Mouse (Mus musculus): ENCODE measurements around the gene Arhgef39.
A peak's percentile ranks its signal among the peaks of the same experiment; 100 is the strongest.
"Not testable (repeated sequence)": the region's sequence is repeated elsewhere in the genome, so short reads cannot be mapped to it uniquely, and the experiment has no call there.

The Arhgef39 gene

GRCm38 (mm10) chr4:43493186-43493845 is 6.2 kb downstream of the Arhgef39 start:
- Histone ChIP-seq H3K36me3 (ENCODE audit: insufficient read depth, low read length) (peaks cover 37% of the 10 kb centered on the region), H3K9me3 (ENCODE audit: low read length) (no peaks in the 10 kb centered on the region)
- no peak for TF ChIP-seq POU5F1 (IDR thresholded peaks at IDR 0.05; ENCODE audit: borderline replicate concordance, low read length)
- TF ChIP-seq CTCF (conservative IDR thresholded peaks at IDR 0.05; ENCODE audit: low read length), result no peak
- TF ChIP-seq NANOG (IDR thresholded peaks at IDR 0.05; ENCODE audit: borderline replicate concordance, low read length), result no peak

GRCm38 (mm10) chr4:43492821-43493185 is 6.7 kb downstream of the Arhgef39 start, which contains the start of gene Ccdc107:
Ccdc107 (plus strand) TSS chr4:43492900.
- Histone ChIP-seq H3K36me3 (ENCODE audit: insufficient read depth, low read length) (peaks cover 32% of the 10 kb centered on the region), H3K4me1 (replicated peaks; ENCODE audit: low read depth, low read length) (peaks cover 46% of the 10 kb centered on the region), H3K4me3 (replicated peaks; ENCODE audit: low read length) (peak within 1 kb of the TSS; percentile 92), H3K9me3 (ENCODE audit: low read length) (no peaks in the 10 kb centered on the region), H3K27me3 (ENCODE audit: insufficient read depth, low read length) (0 out of 2 replicates have a peak, but pooled peaks cover 6% of the 10 kb centered on the region)
- TF ChIP-seq CTCF (conservative IDR thresholded peaks at IDR 0.05; ENCODE audit: low read length) (no peak), POU5F1 (IDR thresholded peaks at IDR 0.05; ENCODE audit: borderline replicate concordance, low read length) (no peak), NANOG (IDR thresholded peaks at IDR 0.05; ENCODE audit: borderline replicate concordance, low read length) (no peak)

More at GRCm38 (mm10) chr4:43493186-43493845, 6.2 kb downstream of the Arhgef39 start:
- Histone ChIP-seq H3K4me3 (replicated peaks; ENCODE audit: low read length) (peak overlapping the region; percentile 92), H3K4me1 (replicated peaks; ENCODE audit: low read depth, low read length) (peaks cover 51% of the 10 kb centered on the region), H3K27me3 (ENCODE audit: insufficient read depth, low read length) (peaks cover 9% of the 10 kb centered on the region; the same call in 1 of the 2 replicates)

- Histone ChIP-seq H3K9me3 (ENCODE audit: low read length) (no peaks in the 10 kb centered on the region), H3K4me3 (replicated peaks; ENCODE audit: low read length) (peak overlapping the region; percentile 58), H3K36me3 (ENCODE audit: insufficient read depth, low read length) (peaks cover 27% of the 10 kb centered on the region), H3K27me3 (ENCODE audit: insufficient read depth, low read length) (0 out of 2 replicates have a peak, but pooled peaks cover 6% of the 10 kb centered on the region), H3K4me1 (replicated peaks; ENCODE audit: low read depth, low read length) (peaks cover 40% of the 10 kb centered on the region)
- TF ChIP-seq CTCF (conservative IDR thresholded peaks at IDR 0.05; ENCODE audit: low read length) (no peak), POU5F1 (IDR thresholded peaks at IDR 0.05; ENCODE audit: borderline replicate concordance, low read length) (no peak), NANOG (IDR thresholded peaks at IDR 0.05; ENCODE audit: borderline replicate concordance, low read length) (no peak)
Measured at GRCm38 (mm10) chr4:43492101-43492820, 7.2 kb downstream of the Arhgef39 start.

- no peaks in the 10 kb centered on the region for H3K9me3 ChIP-seq (ENCODE audit: low read length)
- 0 out of 2 replicates have a peak, but pooled peaks cover 6% of the 10 kb centered on the region for H3K27me3 ChIP-seq (ENCODE audit: insufficient read depth, low read length)
- peaks cover 26% of the 10 kb centered on the region for H3K4me1 ChIP-seq (replicated peaks; ENCODE audit: low read depth, low read length)
- no peak for TF ChIP-seq POU5F1 (IDR thresholded peaks at IDR 0.05; ENCODE audit: borderline replicate concordance, low read length)
- TF ChIP-seq CTCF (conservative IDR thresholded peaks at IDR 0.05; ENCODE audit: low read length), result no peak
- TF ChIP-seq NANOG (IDR thresholded peaks at IDR 0.05; ENCODE audit: borderline replicate concordance, low read length), result no peak
- no peak overlapping the region for H3K4me3 ChIP-seq (replicated peaks; ENCODE audit: low read length)
- peaks cover 12% of the 10 kb centered on the region for H3K36me3 ChIP-seq (ENCODE audit: insufficient read depth, low read length)
Measured at GRCm38 (mm10) chr4:43490801-43491200, 8.7 kb downstream of the Arhgef39 start.

- no peak for TF ChIP-seq NANOG (IDR thresholded peaks at IDR 0.05; ENCODE audit: borderline replicate concordance, low read length)
- no peak for TF ChIP-seq POU5F1 (IDR thresholded peaks at IDR 0.05; ENCODE audit: borderline replicate concordance, low read length)
- TF ChIP-seq CTCF (conservative IDR thresholded peaks at IDR 0.05; ENCODE audit: low read length), result no peak
- H3K4me1 ChIP-seq (replicated peaks; ENCODE audit: low read depth, low read length), result peaks cover 14% of the 10 kb centered on the region
- no peak overlapping the region for H3K4me3 ChIP-seq (replicated peaks; ENCODE audit: low read length)
- H3K27me3 ChIP-seq (ENCODE audit: insufficient read depth, low read length), result no peaks in the 10 kb centered on the region
- H3K9me3 ChIP-seq (ENCODE audit: low read length), result no peaks in the 10 kb centered on the region
- peaks cover under 1% of the 10 kb centered on the region; the same call in 1 of the 2 replicates for H3K36me3 ChIP-seq (ENCODE audit: insufficient read depth, low read length)
Measured at GRCm38 (mm10) chr4:43489611-43490010, 9.9 kb downstream of the Arhgef39 start.

- H3K36me3 ChIP-seq (ENCODE audit: insufficient read depth, low read length); H3K9me3 ChIP-seq (ENCODE audit: low read length); H3K4me3 ChIP-seq (replicated peaks; ENCODE audit: low read length); H3K4me1 ChIP-seq (replicated peaks; ENCODE audit: low read depth, low read length); H3K27me3 ChIP-seq (ENCODE audit: insufficient read depth, low read length): not testable (repeated sequence)
- TF ChIP-seq CTCF (conservative IDR thresholded peaks at IDR 0.05; ENCODE audit: low read length), result peak; percentile 53
Measured at GRCm38 (mm10) chr4:43485666-43486065, 13.8 kb downstream of the Arhgef39 start.

- 0 out of 2 replicates have a peak, but pooled peaks cover 3% of the 10 kb centered on the region for H3K27me3 ChIP-seq (ENCODE audit: insufficient read depth, low read length)
- H3K4me3 ChIP-seq (replicated peaks; ENCODE audit: low read length), result no peak within 1 kb of the TSS
- H3K36me3 ChIP-seq (ENCODE audit: insufficient read depth, low read length), result no peaks in the 10 kb centered on the region
- H3K9me3 ChIP-seq (ENCODE audit: low read length), result no peaks in the 10 kb centered on the region
- peaks cover 16% of the 10 kb centered on the region for H3K4me1 ChIP-seq (replicated peaks; ENCODE audit: low read depth, low read length)
- TF ChIP-seq NANOG (IDR thresholded peaks at IDR 0.05; ENCODE audit: borderline replicate concordance, low read length), result no peak
- no peak for TF ChIP-seq POU5F1 (IDR thresholded peaks at IDR 0.05; ENCODE audit: borderline replicate concordance, low read length)
- no peak for TF ChIP-seq CTCF (conservative IDR thresholded peaks at IDR 0.05; ENCODE audit: low read length)
Measured at GRCm38 (mm10) chr4:43483535-43484091, 15.9 kb downstream of the Arhgef39 start, which contains the start of gene Sit1. Sit1 (minus strand) TSS chr4:43483734.

- Histone ChIP-seq H3K9me3 (ENCODE audit: low read length) (no peaks in the 10 kb centered on the region), H3K27me3 (ENCODE audit: insufficient read depth, low read length) (0 out of 2 replicates have a peak, but pooled peaks cover 3% of the 10 kb centered on the region), H3K4me1 (replicated peaks; ENCODE audit: low read depth, low read length) (peaks cover 20% of the 10 kb centered on the region), H3K4me3 (replicated peaks; ENCODE audit: low read length) (no peak overlapping the region), H3K36me3 (ENCODE audit: insufficient read depth, low read length) (no peaks in the 10 kb centered on the region)
- no peak for TF ChIP-seq NANOG (IDR thresholded peaks at IDR 0.05; ENCODE audit: borderline replicate concordance, low read length)
- TF ChIP-seq POU5F1 (IDR thresholded peaks at IDR 0.05; ENCODE audit: borderline replicate concordance, low read length), result no peak
- no peak for TF ChIP-seq CTCF (conservative IDR thresholded peaks at IDR 0.05; ENCODE audit: low read length)
Measured at GRCm38 (mm10) chr4:43482591-43482990, 16.9 kb downstream of the Arhgef39 start.
